Mouse (Mus musculus) small intestine, adult 2 months (tissue): Measurements from ENCODE around the gene Mfap4.

ENCODE experiments used
- CTCF ChIP-seq: fragments of 200-500 bp; IDR thresholded peaks from 2 replicates; pipeline ENCODE4 v1.5.1; 2012; ENCODE audit warnings: low read depth, mild to moderate bottlenecking, control low read depth, inconsistent platforms, low read length, moderate library complexity, mixed read lengths; ENCODE audit not compliant: insufficient replicate concordance, insufficient read length; ENCODE audit errors: extremely low read depth
- POLR2A ChIP-seq: fragments of 200-500 bp; IDR thresholded peaks from 2 replicates; pipeline ENCODE4 v1.6.1; 2012; ENCODE audit warnings: low read depth, mild to moderate bottlenecking, control low read depth, inconsistent platforms, low read length, moderate library complexity

DNA sequence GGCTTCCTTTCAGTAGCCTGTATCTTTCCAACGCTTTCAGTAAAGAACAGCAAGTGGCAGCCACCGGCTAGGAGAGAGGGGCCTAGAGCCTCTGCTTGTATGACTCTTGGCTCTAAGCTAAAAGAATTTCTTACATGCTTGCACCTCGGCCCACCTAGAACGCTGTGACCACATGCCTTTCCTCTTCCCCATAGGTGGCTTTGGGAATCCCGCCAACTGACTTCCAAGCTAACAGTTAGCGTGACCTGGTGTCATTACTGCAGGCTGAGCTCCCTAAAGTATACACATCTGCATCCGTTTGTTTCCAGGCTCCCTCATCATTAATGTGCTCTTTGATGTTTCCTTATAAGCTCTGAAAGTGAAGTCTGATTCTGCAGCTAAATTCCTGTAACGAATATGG, 18.7 kb downstream of the Mfap4 start:
- TF ChIP-seq CTCF (no peak), POLR2A (no peak)
